Mouse (Mus musculus) embryonic facial prominence, embryonic 12.5 days (tissue): ENCODE measurements around the gene Inhbc. TPM values are rescaled to one million over a fixed set of nuclear protein-coding genes. Genes with fewer than 3 reads are reported as not detected.

Experiments used
- ATAC-seq: fragments of 200-750 bp; cut with Nextera tagmentation; 2 replicates; pipeline ENCODE4 v1.8.0; 2017; ENCODE audit not compliant: insufficient number of reproducible peaks, insufficient read depth, low FRiP score, low TSS enrichment
- H3K27ac ChIP-seq: fragments of 300-500 bp; sonication (generic); 2 replicates; pipeline ENCODE4 v1.5.1; 2016; ENCODE audit warnings: mild to moderate bottlenecking
- H3K27me3 ChIP-seq: fragments of 300-500 bp; sonication (generic); 2 replicates; pipeline ENCODE4 v1.6.1; 2016; ENCODE audit warnings: mild to moderate bottlenecking, moderate library complexity
- H3K36me3 ChIP-seq: fragments of 300-500 bp; sonication (generic); 2 replicates; pipeline ENCODE4 v1.6.1; 2016; ENCODE audit warnings: mild to moderate bottlenecking
- H3K4me1 ChIP-seq: fragments of 300-500 bp; sonication (generic); 2 replicates; pipeline ENCODE4 v1.6.1; 2016
- H3K4me2 ChIP-seq: fragments of 300-500 bp; sonication (generic); replicated peaks from 2 replicates; pipeline ENCODE4 v1.6.1; 2016; ENCODE audit warnings: mild to moderate bottlenecking, moderate library complexity
- H3K4me3 ChIP-seq: fragments of 300-500 bp; sonication (generic); 2 replicates; pipeline ENCODE4 v1.5.1; 2016; ENCODE audit warnings: mild to moderate bottlenecking
- H3K9ac ChIP-seq: fragments of 300-500 bp; sonication (generic); 2 replicates; pipeline ENCODE4 v1.6.1; 2016; ENCODE audit warnings: mild to moderate bottlenecking, moderate library complexity
- H3K9me3 ChIP-seq: fragments of 300-500 bp; sonication (generic); 2 replicates; pipeline ENCODE4 v1.6.1; 2016; ENCODE audit warnings: mild to moderate bottlenecking, moderate library complexity
- WGBS: fragments of 180-500 bp; shearing (Covaris S2); methylation state at CpG from one replicate; pipeline ENCODE4 v1.1.7; 2016; 5-methylcytosine and 5-hydroxymethylcytosine counted together
- polyA plus RNA-seq: library from polyadenylated mRNA; unstranded; fragments of >200 nt; fragmentation: Nextera tagmentation; extraction: Ambion mirVana; gene quantifications from 2 replicates; pipeline ENCODE4 v1.2.1, GENCODE M21; 2016

Gene Inhbc
- polyA plus RNA-seq, 1 experiment from 2014 or later: 0.09 TPM

DNA sequence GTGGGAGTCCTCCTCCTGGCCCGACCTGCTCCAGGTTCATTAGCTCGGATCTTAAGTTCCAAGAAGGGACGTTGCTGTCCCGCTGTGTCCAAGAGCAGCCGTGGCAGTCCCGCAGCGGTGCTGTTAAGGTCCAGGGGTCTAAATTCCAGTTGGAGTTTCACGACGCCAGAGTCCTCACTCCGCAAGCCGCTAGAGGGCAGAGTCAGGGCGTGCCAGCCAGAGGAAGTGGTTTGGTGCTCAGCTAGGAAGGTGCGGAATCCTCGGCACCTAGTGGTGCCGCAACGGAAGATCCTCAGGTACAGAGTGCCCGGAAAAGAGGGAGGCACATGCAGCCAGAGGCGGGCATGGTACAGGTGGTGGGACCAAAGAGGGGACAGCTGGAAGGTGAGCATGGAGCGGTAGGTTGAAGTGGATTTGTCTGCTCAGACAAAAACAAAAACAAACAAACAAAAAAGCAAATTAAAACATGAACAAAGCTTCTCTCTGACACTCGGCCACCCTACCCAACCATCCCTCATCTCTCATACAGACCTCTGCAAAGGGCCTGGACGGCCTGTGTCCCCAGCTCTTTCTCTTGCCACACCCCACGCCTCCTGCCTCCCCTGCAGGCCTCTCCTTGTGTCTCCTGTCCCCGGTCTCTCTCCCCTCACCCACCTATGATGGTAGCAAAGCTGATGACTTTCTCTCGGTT, 19.5 kb downstream of the Inhbc start:
- Histone ChIP-seq H3K4me1 (no peaks in the 10 kb centered on the region), H3K4me2 (peak overlapping the region; percentile 52), H3K36me3 (no peaks in the 10 kb centered on the region), H3K27me3 (0 out of 2 replicates have a peak, but pooled peaks cover 8% of the 10 kb centered on the region), H3K9ac (peak overlapping the region; percentile 29; the same call in 1 of the 2 replicates), H3K27ac (no peak overlapping the region), H3K4me3 (peak overlapping the region; percentile 23; the same call in 1 of the 2 replicates), H3K9me3 (no peaks in the 10 kb centered on the region)
- ATAC-seq: peak; percentile 65
- WGBS: 12% methylated on average over 24 of the region's 24 CpGs

DNA sequence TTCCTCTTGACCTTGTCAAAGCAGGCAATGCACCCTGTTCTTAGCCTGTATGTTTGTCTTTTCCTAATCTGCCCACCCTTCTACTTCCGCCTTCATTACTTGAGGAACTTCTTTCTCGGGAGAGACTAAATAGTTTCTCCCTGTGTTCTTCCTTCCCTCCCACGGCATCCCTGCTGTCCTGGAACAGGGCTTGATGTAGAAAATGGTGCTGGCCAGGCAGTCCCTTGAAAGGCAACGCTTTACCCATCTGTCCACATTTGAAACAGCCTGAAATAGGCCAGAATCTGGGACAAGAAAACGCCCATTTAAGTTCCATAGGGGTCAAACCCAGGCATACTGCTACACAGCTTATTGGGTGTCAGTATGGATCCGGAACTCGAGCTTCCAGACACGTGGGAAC, 20.4 kb downstream of the Inhbc start:
- Histone ChIP-seq H3K4me3 (no peak overlapping the region), H3K36me3 (no peaks in the 10 kb centered on the region), H3K4me1 (no peaks in the 10 kb centered on the region), H3K27me3 (0 out of 2 replicates have a peak, but pooled peaks cover 8% of the 10 kb centered on the region), H3K4me2 (no peak overlapping the region), H3K9me3 (no peaks in the 10 kb centered on the region), H3K9ac (no peak overlapping the region), H3K27ac (no peak overlapping the region)
- no peak for ATAC-seq
- WGBS: 74% methylated on average over 8 of the region's 8 CpGs

- Histone ChIP-seq H3K27ac (no peak overlapping the region), H3K9ac (no peak overlapping the region), H3K27me3 (0 out of 2 replicates have a peak, but pooled peaks cover 8% of the 10 kb centered on the region), H3K4me2 (no peak overlapping the region), H3K9me3 (no peaks in the 10 kb centered on the region), H3K36me3 (no peaks in the 10 kb centered on the region), H3K4me3 (no peak overlapping the region), H3K4me1 (no peaks in the 10 kb centered on the region)
- no peak for ATAC-seq
- WGBS: 65% methylated on average over 4 of the region's 4 CpGs
These were observed 21.3 kb downstream of the Inhbc start for GRCm38 (mm10) chr10:127348957-127349356.

DNA sequence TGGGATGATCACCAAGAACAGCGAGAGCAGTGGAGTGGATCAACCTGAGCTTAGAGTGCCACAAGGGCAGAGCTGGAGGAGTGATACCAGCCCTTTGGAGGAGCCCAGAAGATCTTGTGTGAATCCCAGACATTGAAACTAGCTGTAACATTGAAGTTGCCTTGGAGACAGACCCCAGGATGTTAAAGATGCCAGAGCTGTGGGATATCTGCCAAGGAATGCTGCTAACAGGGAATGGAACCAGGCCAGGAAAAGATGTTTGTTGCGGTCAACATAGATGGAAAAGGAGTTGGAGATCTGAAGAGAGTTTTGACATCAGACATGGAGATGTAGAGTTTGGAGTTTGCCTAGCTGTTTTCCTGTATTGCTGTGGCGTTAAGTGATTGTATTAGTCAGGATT, 24.1 kb downstream of the Inhbc start:
- H3K4me2 ChIP-seq: no peak overlapping the region
- no peak overlapping the region for H3K27ac ChIP-seq
- no peak overlapping the region for H3K9ac ChIP-seq
- 0 out of 2 replicates have a peak, but pooled peaks cover 6% of the 10 kb centered on the region for H3K27me3 ChIP-seq
- WGBS: 92% methylated on average over 3 of the region's 3 CpGs
- H3K36me3 ChIP-seq: no peaks in the 10 kb centered on the region
- H3K4me1 ChIP-seq: peaks cover 6% of the 10 kb centered on the region
- no peak for ATAC-seq
- H3K9me3 ChIP-seq: no peaks in the 10 kb centered on the region
- H3K4me3 ChIP-seq: no peak overlapping the region

DNA sequence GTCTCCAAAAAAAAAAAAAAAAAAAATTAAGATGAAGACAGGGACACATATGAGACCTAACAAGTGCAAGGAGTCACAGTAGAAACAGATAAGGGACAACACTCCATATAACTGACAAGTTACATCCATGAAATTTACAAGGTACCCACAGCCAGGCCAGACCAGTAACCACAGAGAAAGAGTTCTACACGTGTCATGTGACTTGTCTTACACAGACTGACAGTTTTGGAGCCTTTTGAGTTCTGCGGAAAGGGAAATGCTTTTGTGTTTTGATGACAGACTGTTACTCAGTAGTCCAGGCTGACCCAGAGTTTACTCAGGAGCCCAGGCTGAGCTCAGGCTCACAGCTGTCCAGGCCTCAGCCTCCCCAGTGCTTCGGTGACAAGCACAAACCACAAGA, 27.2 kb downstream of the Inhbc start:
- H3K4me3 ChIP-seq: no peak overlapping the region
- no peak overlapping the region for H3K4me2 ChIP-seq
- H3K27me3 ChIP-seq: no peaks in the 10 kb centered on the region
- H3K4me1 ChIP-seq: peaks cover 12% of the 10 kb centered on the region
- no peaks in the 10 kb centered on the region for H3K36me3 ChIP-seq
- no peaks in the 10 kb centered on the region for H3K9me3 ChIP-seq
- 68% methylated on average over 3 of the region's 3 CpGs for WGBS
- H3K27ac ChIP-seq: no peak overlapping the region
- H3K9ac ChIP-seq: no peak overlapping the region
- ATAC-seq: no peak

DNA sequence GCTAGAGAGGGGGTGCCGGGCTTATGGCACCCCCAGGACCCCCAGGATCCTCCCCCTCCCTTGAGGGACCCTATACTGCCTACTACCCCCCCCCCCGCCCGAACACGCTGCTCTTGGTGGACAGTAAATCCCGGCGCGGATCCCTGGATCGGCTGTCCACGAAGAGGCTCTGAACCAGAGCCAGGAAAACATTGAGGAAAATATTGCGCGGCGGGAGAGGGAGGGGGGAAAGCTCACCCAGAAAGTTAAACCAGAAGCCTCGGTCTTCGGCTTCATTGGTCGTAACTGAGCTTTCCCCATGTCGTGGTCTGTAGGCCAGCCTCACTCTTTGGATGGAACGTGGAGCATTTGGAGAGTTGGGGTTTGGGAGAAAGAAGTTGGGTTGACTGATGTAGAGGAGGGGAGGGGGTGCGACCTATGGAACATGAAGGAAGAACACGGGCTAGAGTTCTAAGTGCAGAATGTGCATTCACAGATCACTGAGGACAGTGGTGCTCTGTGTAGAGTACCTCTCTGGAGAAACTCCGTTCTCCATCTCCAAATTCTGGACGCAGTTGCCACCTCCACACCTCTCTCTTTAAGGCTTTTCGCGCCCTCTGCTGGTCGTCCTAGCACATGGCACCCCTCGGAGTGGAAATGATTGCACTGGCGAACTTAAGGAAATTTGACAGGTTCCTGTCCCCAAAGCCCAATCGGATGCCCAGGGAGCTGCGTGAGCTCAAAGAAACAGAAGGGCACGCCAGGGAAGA, 28.2 kb downstream of the Inhbc start, which contains the start of gene Gli1:
Gene Gli1, minus strand, starts transcription at position 84 of the 749 bp plus-strand sequence.
- ATAC-seq: peak; percentile 42; the same call in 1 of the 2 replicates

GRCm38 (mm10) chr10:127341360-127341690, 28.9 kb downstream of the Inhbc start:
- Histone ChIP-seq H3K27ac (peak overlapping the region; percentile 95), H3K4me2 (peak overlapping the region; percentile 90), H3K4me3 (peak overlapping the region; percentile 52), H3K9ac (peak overlapping the region; percentile 59), H3K4me1 (peaks cover 12% of the 10 kb centered on the region), H3K9me3 (no peaks in the 10 kb centered on the region), H3K27me3 (no peaks in the 10 kb centered on the region; the same call in 1 of the 2 replicates), H3K36me3 (peaks cover 16% of the 10 kb centered on the region; the same call in 1 of the 2 replicates)
- ATAC-seq: no peak
- WGBS: 0% methylated on average over 11 of the region's 11 CpGs

More for the DNA sequence above, 28.2 kb downstream of the Inhbc start, which contains the start of gene Gli1:
- no peaks in the 10 kb centered on the region; the same call in 1 of the 2 replicates for H3K27me3 ChIP-seq
- under 1% methylated on average over 29 of the region's 29 CpGs for WGBS
- H3K4me1 ChIP-seq: peaks cover 12% of the 10 kb centered on the region
- H3K9me3 ChIP-seq: no peaks in the 10 kb centered on the region
- H3K9ac ChIP-seq: peak within 1 kb of the TSS; percentile 59
- peak within 1 kb of the TSS; percentile 95 for H3K27ac ChIP-seq
- peak within 1 kb of the TSS; percentile 90 for H3K4me2 ChIP-seq
- peaks cover 9% of the 10 kb centered on the region; the same call in 1 of the 2 replicates for H3K36me3 ChIP-seq
- peak within 1 kb of the TSS; percentile 52 for H3K4me3 ChIP-seq

DNA sequence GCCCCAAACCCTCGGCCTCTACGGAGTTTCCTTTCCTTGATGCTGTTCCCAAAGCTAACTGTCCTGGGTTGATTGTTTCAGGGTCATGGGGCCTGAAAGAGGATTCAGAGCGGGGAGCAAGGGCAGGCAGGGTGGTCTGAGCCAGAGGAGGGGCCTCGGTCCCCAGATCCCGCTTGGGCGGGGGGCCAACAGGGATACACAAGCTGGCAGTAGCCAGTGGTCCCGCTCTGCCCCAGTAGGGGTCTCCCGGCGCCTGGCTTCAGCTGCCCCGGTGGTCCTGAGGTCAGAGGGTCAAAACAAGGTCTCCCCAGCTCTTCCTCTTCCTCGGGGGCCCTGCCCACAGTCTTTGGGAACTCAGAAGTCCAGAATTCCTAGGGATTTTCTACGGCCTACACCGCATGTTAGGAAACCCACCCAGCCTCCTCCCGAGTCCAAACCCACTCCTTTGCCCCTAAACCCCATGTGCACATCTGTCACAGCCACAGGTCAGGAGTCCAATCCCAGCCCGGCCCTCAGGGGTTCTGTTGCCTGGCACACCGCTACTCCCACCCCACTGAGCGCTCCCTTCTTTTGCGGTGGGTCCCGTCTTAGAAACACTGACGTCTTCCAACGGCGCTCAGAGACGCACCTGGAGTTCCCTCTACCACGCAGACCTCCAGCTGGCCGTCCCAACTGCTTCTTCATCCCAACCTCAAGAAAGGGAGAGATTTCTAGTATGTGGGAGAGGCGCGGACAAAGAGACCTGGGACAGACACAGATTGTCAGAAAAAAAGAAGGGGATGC, 29.5 kb downstream of the Inhbc start:
- H3K9me3 ChIP-seq: no peaks in the 10 kb centered on the region
- no peak for ATAC-seq
- H3K27ac ChIP-seq: peak overlapping the region; percentile 95
- peak overlapping the region; percentile 52 for H3K4me3 ChIP-seq
- H3K4me2 ChIP-seq: peak overlapping the region; percentile 90
- WGBS: under 1% methylated on average over 27 of the region's 27 CpGs
- peaks cover 22% of the 10 kb centered on the region for H3K36me3 ChIP-seq
- H3K4me1 ChIP-seq: peaks cover 12% of the 10 kb centered on the region
- H3K9ac ChIP-seq: peak overlapping the region; percentile 59
- no peaks in the 10 kb centered on the region; the same call in 1 of the 2 replicates for H3K27me3 ChIP-seq

DNA sequence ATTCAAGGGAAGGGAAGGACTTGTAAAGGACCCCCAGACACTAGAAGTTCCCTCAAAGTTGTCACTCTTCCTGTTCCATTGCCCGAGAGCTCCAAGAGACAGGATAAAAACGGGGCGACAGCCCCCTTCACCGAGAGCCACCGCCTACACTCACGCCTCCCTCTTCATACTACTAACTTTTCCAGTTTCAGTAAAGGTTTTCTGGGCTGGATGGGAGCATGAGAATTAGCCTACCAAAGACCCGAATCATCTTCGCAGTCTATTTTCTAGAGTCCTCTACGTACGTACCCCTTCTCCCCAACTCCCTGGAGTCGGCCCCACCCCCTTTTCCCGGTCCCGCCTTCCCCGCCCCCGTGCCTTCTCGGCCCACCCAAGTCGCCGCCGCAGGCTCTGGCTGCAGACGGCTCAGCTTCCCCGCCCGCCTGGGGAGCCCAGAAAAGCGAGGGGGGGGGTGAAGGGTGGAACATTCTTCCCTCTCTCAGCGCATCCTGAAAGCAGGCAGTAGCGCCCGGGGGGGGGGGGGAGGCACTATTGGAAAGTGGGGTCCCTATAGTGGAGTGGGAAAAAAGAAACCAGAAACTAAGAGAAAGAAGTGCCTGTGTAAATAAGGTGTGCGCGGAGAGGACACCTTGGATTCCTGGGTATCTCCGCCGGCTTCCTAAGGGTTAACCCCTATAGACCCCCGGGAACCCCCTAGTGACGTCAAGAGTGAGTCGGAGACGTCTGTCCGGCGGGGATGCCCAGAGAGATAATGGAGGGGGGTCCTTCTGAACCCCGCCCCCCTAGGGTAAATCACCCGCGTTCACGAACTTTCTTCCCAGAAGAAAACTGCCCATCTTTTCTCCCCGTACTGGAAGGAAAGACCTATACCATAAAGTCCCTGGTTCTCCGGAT, 30.3 kb downstream of the Inhbc start:
- WGBS: 0% methylated on average over 41 of the region's 42 CpGs
- peak overlapping the region; percentile 90 for H3K4me2 ChIP-seq
- peak overlapping the region; percentile 59 for H3K9ac ChIP-seq
- H3K36me3 ChIP-seq: peaks cover 23% of the 10 kb centered on the region
- peaks cover 12% of the 10 kb centered on the region for H3K4me1 ChIP-seq
- no peaks in the 10 kb centered on the region for H3K9me3 ChIP-seq
- ATAC-seq: peak; percentile 12; the same call in 1 of the 2 replicates
- peak overlapping the region; percentile 52 for H3K4me3 ChIP-seq
- H3K27me3 ChIP-seq: no peaks in the 10 kb centered on the region; the same call in 1 of the 2 replicates
- peak overlapping the region; percentile 95 for H3K27ac ChIP-seq

DNA sequence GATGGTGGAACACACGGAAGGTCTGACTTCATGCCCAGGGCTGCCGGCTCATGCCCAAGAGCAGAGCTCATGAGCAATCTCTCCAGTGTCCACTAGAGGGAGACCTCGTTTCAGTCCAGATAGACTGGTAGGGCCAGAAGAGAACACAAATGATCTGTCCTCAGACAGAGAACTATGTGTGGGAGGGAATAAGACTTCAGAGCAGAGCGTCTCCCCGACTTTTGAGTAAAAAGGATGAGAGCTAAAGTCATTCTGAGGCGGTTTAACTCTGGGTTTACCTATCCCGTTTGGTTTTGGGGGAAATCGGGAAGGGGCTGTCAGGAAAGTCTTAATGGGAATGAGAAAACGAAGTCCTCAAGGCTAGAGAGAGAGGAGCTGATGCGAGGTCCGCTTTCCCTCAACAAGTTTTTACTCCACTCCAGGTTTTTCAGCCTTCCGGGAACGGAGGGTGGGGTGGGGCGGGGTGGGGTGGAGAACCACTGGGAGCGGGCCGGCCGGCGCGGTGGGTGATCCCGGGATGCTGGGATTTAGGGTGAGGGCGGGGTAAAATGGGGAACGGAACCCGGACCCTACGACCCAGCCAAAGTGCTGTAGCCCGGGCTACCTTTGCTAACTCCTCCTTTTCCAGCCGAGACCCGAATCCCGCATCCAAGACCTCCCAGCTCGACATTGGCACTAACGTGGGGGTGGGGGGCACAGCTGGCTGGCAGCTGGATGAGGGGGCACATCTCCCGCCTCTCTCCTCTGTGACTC, 31.1 kb downstream of the Inhbc start:
- Histone ChIP-seq H3K9me3 (no peaks in the 10 kb centered on the region), H3K27ac (peak overlapping the region; percentile 95), H3K4me3 (peak overlapping the region; percentile 52), H3K4me2 (peak overlapping the region; percentile 90), H3K9ac (peak overlapping the region; percentile 59), H3K4me1 (peaks cover 12% of the 10 kb centered on the region), H3K36me3 (peaks cover 30% of the 10 kb centered on the region), H3K27me3 (no peaks in the 10 kb centered on the region; the same call in 1 of the 2 replicates)
- peak; percentile 63; the same call in 1 of the 2 replicates for ATAC-seq
- WGBS: under 1% methylated on average over 31 of the region's 31 CpGs
